Mouse (Mus musculus) layer of hippocampus, postnatal 14 days (tissue): Measurements from ENCODE around the gene Dyrk1a. TPM values are rescaled to one million over a fixed set of nuclear protein-coding genes. Genes with fewer than 3 reads are reported as not detected.
"Not testable (repeated sequence)": the region's sequence is repeated elsewhere in the genome, so short reads cannot be mapped to it uniquely, and the experiment has no call there.

Source experiments
- DNase-seq, 2 experiments: peaks; one replicate each; pipeline ENCODE4 v3.0.0; 2021 to 2022; ENCODE audit warnings: low spot score in 2 of 2, mixed read lengths in 1 of 2
- total RNA-seq, 2 experiments: library from RNA; stranded (reverse); gene quantifications; 2 replicates each; pipeline ENCODE4 v1.2.3; 2021

Dyrk1a gene
- total RNA-seq, 2 experiments from 2014 or later = 83.0 to 84.1 TPM

DNA sequence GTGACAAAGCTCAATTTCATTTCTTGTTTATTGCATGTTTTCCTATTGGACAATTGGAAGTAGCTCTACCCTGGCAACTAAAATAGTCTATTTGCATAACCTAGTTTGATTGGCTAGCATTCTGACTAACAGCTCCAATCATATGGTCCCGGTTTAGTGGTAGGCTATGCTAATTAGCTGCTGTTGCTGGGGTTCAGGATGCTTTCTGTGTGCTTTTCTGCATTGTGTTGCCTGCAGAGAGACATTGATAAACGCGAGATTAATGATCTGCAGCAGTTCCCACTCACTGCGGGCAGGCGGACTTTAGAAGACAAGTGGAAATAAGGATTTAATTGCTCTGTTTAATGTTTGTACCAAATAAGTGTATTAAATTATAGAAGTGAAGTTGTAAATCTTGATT, 62.2 kb downstream of the Dyrk1a start:
- DNase-seq = peak; percentile 25 to 88

DNA sequence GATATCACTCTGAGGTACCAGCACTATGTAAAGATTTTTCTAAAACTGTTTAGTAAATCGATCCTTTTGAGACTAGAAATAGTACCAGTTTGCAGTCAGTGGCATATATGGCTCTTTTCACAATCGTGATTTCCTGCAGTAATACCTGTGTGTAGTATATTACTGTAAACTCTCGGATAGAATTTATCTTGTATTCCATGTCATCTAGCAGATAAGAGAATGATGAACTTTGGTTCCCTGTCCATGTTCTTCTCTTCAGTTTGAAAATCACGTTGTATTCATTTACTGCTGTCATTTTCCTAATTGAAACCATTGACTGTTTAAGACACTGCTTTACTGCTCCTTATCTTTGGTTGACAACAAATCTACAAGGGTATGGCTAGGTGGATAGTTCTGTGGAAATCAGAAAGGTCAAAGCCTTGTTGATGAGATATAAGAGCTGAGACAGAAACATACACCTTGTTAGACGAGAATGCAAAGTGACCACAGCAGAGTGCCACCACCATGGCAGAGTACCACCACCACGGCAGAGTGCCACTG, 62.7 kb downstream of the Dyrk1a start:
- DNase-seq = no peak

DNA sequence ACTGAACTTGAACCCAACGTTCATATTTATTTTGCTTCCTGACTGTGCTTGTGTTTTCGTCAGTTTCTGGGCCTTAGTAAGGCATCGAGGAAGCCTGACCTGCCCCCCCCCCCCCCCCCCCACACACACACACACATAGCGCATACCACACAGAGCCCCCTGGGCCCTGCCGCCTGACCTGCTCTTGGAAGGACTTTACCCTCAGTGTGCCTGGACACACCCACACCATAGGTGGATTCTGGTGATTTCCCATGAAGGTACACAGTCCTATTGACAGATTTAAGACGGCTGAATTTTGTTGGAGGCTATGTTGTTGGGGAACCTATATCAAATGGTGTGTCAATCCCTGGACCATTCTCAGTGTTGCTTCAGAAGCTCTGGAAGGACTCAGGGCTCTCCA, 63.2 kb downstream of the Dyrk1a start:
- DNase-seq = no peak

DNA sequence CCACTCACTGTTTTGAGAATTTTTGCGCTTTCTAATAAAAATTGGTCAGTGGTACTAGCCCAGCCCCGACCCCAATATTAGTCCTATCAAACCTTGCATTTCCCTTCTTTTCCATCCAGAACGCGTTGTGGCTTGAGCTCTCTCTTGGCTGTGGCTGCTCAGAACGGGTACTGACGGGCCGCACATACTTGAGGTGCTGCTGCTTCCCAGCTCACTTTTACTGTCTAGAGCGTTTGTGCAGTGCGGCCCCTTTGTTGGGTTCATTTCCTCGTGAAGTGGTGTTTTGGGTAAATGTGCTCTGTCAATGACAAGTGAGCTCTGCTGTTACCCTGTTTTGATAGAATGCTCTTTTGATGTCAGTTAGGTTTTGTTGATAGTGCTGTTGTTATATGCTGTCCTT, 67.6 kb downstream of the Dyrk1a start:
- DNase-seq = no peak

DNA sequence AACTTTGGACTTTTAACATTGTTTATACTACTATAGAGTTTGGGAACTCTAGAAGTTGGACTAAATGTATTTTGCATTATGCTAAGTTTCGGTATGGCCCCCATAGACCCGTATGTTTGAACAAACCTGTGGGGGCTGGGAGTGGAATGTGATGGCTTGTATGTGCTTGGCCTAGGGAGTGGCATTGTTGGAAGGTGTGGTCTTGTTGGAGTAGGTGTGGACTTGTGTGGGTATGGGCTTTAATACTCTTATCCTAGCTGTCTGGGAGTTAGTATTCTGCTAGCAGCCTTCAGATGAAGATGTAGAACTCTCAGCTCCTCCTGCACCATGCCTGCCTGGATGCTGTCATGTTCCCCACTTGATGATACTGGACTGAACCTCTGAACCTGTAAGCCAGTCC, 72.0 kb downstream of the Dyrk1a start:
- no peak for DNase-seq

DNA sequence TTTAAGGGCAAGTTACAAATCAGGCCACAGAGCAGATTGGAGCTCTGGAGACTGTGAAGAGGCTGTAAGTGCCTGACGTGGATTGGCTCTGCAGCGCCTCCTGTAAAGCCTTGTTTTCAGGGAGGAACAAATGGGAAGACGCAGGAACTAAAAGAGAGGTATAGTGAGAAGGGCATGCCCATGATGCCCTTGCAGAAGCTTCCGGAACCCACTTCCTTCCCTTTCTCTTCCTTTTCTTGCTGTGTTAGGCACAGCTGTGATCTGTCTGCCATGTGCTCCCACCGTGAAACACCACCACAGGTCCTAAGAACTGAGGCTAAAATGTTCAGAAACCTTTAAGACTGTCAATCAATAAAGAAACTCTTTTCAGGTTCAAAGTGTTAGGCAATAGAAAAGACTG, 77.3 kb downstream of the Dyrk1a start:
- no peak for DNase-seq

DNA sequence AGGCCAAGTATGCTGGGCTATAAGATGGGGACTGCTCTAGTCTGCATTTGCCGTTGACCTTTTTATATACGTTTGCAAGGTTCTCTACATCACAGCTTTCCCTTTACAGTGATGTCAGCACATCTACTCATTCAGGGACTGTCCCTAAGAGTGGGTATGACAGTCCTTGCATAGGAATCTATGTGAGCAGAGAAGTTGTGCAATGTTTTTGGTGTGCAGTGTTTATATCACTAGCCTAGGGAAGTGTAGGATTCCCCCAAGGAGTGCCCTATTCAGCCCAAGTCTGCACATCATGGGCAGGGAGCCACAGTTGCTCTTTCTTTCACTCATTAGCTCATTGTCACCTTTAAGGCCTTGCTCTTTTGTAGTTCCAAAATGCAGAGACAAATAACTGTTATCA, 78.1 kb downstream of the Dyrk1a start:
- no peak for DNase-seq

DNA sequence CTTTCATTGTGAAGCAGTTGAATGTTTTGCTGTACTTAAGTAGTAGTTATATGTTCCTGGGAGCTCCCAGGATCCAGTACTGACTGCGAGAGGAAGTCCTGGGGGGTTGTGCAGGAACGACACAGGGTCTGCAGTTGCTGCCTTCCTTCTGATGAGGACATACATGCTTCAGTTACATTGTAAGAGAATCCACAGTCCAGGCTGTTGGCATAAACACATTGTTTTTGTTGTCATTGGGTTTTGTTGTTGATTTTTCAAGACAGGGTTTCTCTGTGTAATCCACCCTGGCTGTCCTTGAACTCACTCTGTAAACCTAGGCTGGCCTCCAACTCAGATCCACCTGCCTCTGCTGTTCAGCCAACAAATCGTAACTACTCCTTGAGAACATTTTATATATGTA, 80.1 kb downstream of the Dyrk1a start:
- DNase-seq = no peak

DNA sequence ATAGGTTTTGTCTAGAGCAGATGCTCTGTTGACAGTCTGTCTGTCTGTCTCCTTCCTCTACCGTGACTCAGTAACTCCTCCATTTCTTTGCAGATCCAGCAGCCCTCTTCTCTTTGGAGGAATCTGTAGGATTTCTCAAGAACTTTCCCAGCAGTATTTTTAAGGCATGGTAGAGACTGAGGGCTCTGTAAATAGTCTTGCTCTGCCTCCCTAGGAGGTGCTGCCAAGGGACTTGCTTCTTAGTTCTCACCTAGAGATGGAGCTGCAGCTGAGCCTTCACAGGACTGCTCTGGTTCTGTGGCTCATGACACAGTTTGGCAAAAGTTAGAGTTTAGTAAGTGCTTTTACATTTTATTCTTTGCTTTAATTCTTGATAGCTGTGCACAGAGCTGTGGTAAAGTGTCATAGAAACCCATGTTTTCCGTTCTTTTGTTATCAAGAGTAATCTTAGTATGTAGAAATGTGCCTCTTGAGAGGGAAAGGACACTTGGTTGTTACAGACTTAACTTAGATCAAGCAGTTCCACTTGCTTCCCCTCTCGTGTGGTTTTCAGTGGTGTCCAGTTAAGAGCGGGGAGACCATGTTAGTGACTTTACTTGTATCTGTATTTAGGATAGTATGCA, 82.4 kb downstream of the Dyrk1a start:
- no peak for DNase-seq

DNA sequence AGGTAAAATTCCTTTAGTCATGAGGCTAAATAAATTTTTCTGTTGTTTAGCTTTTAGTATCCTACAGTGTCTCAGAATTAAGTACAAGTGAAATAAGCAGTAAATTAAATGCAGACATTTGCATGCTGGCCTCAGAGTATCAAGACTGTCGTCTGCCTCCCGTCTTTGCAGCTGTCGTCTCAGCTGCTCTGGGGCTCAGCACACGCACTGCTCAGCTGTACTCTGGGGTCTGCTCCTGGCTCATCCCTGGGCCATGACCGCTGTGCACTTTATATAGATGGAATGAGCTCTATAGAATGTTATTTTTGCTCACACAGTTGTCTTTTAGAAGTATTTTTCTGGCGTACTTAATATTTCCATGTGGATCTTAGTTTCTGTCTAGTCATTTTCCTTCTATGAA, 85.3 kb downstream of the Dyrk1a start:
- no peak for DNase-seq

DNA sequence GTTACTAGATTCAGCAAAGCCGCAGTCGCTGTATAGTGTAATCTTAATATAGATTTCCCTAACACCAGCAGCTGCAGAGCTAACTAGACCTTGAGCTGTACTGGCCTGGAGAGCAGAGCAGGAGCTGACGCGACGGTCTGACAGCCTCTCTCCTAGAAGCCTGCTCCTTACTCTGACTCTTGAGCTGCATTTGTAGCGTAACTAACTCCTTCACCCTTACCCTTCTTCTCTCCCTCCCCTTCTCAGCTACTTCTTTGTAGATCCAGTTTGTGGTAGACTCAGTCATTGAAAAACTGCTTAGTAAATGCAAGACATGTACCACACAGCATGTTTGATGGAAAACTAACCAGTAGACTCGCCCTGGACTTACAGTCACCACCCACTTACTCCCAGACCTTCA, 87.1 kb downstream of the Dyrk1a start:
- DNase-seq = no peak

DNA sequence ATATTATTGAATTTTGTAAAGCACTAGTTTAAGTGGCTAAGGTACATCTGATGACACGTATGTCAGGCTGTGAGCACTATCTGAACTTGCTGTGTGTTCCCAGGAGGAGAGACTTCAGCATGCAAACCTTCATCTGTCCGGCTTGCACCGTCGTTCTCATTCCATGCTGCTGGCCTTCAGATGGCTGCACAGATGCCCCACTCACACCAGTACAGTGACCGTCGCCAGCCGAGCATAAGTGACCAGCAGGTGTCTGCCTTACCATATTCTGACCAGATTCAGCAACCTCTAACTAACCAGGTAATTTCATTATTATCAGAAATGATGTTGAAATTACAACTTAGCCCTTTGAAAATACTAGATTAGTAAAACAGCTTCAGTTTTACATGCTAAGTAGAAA, 89.6 kb downstream of the Dyrk1a start:
- DNase-seq = no peak

DNA sequence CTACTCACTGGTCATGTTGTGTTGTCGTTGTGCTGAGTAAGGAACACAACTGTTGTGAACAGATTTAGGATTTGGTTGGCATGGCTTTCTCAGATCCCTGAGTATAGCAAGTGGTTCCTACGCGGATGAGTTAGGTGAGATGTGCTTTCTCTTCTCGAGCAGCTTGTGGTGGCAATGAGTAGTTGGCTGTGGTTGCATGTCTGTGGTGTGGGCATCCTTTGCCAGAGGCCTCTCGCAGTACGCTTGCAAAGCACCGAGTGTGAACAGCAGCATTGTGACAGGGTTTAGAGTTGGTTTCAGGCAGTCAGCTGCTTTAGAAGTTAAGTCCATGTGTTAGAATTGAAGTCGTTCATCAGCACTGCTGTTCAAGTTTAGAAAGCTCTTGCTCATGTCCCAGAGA, 90.4 kb downstream of the Dyrk1a start:
- no peak for DNase-seq

DNA sequence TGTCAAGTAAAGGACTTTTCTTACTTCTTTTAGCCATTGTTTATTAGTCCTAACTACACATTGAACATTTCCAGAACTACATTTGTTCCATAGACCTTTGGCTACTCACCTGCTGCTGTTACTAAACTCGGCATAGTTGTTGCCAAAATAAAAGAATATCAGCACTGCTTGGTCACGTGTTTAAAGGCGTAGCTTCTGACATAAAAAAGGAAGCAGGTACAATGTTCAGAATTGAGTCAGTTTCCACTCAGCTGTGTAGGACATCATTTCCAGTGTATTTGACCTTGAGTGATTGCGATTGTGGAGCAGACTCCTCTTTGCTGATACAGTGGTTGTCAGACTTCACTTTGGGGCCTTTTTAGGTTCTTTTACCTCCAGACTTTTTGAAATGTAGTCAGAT, 97.7 kb downstream of the Dyrk1a start:
- DNase-seq = no peak

DNA sequence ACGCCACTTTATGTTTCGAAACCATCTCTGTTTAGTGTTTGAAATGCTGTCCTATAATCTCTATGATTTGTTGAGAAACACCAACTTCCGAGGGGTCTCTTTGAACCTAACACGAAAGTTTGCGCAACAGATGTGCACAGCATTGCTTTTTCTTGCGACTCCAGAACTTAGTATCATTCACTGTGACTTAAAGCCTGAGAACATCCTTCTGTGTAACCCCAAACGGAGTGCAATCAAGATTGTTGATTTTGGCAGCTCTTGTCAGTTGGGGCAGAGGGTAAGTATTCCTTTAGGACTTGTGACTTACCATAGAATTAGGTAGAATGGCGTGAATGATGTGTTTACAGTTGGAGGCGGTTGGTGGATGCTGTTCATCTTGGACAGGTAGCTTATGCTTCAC, 101.5 kb downstream of the Dyrk1a start:
- DNase-seq = no peak

DNA sequence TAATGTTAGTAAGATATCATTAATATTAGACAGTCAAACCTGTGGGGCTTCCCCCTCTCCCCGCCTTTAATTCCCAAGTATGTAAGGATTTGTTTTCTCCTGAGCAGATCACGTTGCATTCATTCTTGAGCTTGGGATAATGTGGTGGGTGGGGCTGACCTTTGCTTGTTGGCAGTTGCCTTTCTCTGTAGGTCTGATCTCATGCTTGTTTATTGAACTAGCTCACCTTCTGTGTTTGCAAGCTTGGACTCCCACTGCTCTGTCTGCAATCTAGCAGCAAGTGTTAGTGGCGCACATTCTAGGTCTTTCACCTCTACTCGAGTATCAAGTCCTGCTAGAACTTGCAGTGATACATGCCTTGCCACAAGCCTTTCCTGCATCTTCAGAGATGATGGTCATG, 111.1 kb downstream of the Dyrk1a start:
- DNase-seq = no peak

DNA sequence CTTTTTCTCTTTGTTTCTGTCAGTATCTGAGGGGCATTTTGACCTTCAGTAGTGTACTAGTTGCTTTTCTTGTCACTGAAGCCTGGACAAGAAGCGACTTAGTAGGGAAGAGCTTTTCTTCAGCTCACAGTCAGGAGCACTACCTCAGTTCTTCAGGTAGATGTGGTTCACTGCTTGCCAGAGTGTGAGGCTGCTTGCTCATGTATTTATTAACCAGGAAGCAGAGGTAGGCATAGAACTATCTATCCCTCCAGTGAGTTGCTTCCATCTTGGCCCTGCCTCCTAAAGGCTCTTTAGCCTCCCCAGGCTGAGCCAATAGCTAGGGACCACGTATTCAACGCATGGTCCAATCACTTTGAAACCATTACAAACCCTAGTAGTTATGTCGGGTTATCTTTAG, 112.0 kb downstream of the Dyrk1a start:
- DNase-seq = no peak

DNA sequence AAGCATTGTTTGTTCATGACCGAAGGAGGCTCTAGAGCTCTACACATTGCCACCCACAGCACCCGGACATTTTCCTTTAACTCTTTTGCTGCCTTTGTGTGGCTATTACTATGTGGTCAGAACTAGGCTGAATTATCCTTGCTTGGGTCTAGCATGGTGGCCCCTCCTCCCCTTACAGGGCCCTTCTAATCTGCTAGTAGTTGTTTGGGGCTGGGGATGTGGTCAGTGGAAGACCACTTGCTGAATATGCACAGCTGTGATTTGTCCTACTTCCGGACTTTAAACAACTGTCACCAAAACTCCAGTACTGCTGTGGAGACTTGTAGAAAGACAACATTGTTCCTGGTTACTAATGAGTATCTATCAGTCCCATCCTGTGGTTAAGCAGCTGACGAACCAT, 114.2 kb downstream of the Dyrk1a start:
- DNase-seq = no peak

DNA sequence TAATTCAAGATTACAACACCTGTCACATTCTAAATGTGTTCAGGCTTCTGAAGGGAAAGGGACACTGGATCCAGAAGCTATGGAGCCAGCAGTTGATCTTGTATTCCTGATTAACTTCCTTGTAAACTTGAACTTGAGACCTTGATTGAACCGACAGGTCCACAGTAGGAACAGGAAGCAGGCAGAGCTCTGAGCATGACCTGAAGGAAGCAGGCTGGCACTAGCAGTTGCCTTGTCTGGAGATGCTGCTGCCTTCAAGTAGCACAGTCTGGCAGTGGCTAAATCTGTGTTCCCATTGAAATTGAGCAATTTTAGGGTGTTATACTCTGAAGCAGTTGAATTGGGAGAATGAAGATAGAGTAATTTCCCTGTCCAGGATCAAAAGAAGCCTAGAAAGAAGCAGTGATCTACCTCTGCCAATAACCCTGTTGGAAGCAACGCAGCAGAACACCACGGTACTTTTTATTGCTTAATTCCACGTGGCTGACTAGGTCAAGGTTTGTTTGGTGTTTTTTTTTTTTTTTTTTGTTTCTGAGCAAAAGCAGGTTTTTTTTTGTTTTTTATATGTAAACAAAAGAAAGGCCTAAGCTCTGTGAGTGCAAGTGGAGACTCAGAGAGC, 124.0 kb downstream of the Dyrk1a start:
- DNase-seq = no peak

DNA sequence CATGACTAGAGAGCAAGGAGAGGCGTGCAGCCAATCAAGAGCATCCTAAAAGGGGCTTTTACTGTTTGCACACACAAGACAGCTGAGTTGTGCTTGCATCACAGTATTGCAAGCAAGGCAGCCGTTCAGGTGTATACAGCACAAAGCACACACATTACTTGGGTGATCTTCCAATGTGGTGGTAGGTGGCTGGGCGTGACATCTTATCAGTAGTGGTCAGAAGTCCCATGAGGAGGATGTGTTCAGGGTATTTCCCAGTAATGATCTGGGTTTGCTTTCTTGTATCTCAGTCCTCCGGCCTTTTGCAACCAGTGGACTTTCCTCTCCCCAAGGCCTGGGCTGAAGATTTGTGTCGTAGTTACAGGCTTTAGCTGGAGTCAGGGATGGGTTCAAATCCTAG, 127.7 kb downstream of the Dyrk1a start:
- no peak for DNase-seq

DNA sequence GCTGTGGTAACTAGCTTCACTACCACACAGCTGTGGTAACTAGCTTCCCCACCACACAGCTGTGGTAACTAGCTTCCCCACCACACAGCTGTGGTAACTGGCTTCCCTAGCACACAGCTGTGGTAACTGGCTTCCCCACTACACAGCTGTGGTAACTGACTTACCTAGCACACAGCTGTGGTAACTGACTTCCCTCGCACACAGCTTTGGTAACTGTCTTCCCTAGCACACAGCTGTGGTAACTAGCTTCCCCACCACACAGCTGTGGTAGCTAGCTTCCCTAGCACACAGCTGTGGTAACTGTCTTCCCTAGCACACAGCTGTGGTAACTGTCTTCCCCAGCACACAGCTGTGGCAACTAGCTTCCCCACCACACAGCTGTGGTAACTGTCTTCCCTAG, 128.4 kb downstream of the Dyrk1a start:
- not testable (repeated sequence) for DNase-seq

DNA sequence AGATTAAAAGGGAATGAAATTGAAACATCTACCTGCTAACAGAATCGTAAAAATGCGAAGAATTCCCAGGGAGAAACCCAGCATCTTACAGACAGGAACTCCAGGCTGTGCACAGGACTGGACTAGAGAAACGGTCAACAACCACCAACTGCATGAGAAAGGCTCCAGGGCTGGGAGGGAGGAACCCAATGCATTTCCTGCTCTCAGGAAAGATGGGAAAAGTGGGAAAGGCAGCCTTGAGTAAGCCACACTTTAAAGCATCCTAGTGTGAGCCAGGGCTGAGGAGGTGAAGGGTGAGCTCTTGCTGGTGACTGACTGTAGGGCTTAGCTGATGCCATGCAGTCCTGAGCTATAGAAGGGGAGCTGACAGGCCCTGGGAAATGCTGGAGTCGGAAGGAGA, 131.3 kb downstream of the Dyrk1a start:
- DNase-seq = no peak

DNA sequence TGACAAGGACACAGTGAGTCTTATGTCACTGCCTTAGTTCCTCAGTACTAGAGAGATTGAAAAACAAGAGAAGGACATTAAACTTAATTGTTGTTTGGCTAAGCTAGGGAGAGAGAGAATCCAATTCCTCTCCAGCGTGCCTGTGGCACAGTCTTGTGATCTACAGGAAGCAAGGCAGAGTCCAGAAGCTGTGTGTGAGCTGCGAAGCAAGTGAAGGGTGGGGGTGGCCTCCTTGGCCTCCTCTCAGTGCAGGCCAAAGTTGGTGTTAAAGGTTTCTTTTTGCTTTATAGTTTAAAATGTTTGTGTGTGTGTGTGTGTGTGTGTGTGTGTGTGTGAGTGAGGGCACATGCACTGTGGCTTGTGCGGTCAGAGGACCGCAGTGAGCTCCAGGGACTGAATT, 132.2 kb downstream of the Dyrk1a start:
- DNase-seq = no peak
